Mouse (Mus musculus) stomach, embryonic 16.5 days (tissue): ENCODE measurements around the gene Uspl1. TPM values are rescaled to one million over a fixed set of nuclear protein-coding genes. Genes with fewer than 3 reads are reported as not detected.

Source experiments
- ATAC-seq: fragments of 200-750 bp; cut with Nextera tagmentation; 2 replicates; pipeline ENCODE4 v1.8.0; 2017; ENCODE audit warnings: moderate number of reproducible peaks, moderate TSS enrichment; ENCODE audit not compliant: insufficient read depth, low FRiP score
- H3K27ac ChIP-seq: fragments of 300-500 bp; sonication (generic); 2 replicates; pipeline ENCODE4 v1.5.1; 2014; ENCODE audit warnings: low read length
- H3K27me3 ChIP-seq: fragments of 300-500 bp; sonication (generic); 2 replicates; pipeline ENCODE4 v1.6.1; 2014; ENCODE audit warnings: low read length, control low read depth, mixed read lengths; ENCODE audit not compliant: control insufficient read depth, insufficient read depth
- H3K36me3 ChIP-seq: fragments of 300-500 bp; sonication (generic); 2 replicates; pipeline ENCODE4 v1.6.1; 2014; ENCODE audit warnings: low read length; ENCODE audit not compliant: control insufficient read depth, insufficient read depth
- H3K4me1 ChIP-seq: fragments of 300-500 bp; sonication (generic); 2 replicates; pipeline ENCODE4 v1.6.1; 2014; ENCODE audit warnings: low read length, control low read depth, mixed read lengths; ENCODE audit not compliant: control insufficient read depth, insufficient read depth
- H3K4me2 ChIP-seq: fragments of 300-500 bp; sonication (generic); 2 replicates; pipeline ENCODE4 v1.6.1; 2014; ENCODE audit warnings: low read depth, low read length, mixed read lengths
- H3K4me3 ChIP-seq: fragments of 300-500 bp; sonication (generic); replicated peaks from 2 replicates; pipeline ENCODE4 v1.5.1; 2014; ENCODE audit warnings: mild to moderate bottlenecking, low read length
- H3K9ac ChIP-seq: fragments of 300-500 bp; sonication (generic); 2 replicates; pipeline ENCODE4 v1.6.1; 2014; ENCODE audit warnings: low read length
- H3K9me3 ChIP-seq: fragments of 300-500 bp; sonication (generic); replicated peaks from 2 replicates; pipeline ENCODE4 v1.6.1; 2016; ENCODE audit warnings: low read length, control low read depth; ENCODE audit not compliant: control insufficient read depth
- WGBS: fragments of 180-500 bp; shearing (Covaris S2); extraction: QIAGEN DNeasy Blood & Tissue Kit; methylation state at CpG from one replicate; pipeline ENCODE4 v1.1.7; 2014; 5-methylcytosine and 5-hydroxymethylcytosine counted together
- polyA plus RNA-seq: library from polyadenylated mRNA; unstranded; fragments of >200 nt; fragmentation: Nextera tagmentation; extraction: Ambion mirVana; gene quantifications from 2 replicates; pipeline ENCODE4 v1.2.1, GENCODE M21; 2015

Gene Uspl1
- polyA plus RNA-seq, 1 experiment from 2014 or later: 36.7 TPM

GRCm38 (mm10) chr5:149196611-149197010, 12.5 kb downstream of the Uspl1 start:
- H3K27ac ChIP-seq: no peak overlapping the region
- 2% methylated on average over 1 of the region's 1 CpGs for WGBS
- no peaks in the 10 kb centered on the region for H3K9me3 ChIP-seq
- H3K4me2 ChIP-seq: no peak overlapping the region
- peaks cover 11% of the 10 kb centered on the region; the same call in 1 of the 2 replicates for H3K4me1 ChIP-seq
- no peaks in the 10 kb centered on the region for H3K27me3 ChIP-seq
- H3K36me3 ChIP-seq: peaks cover 14% of the 10 kb centered on the region
- no peak for ATAC-seq
- H3K4me3 ChIP-seq: no peak overlapping the region
- H3K9ac ChIP-seq: no peak overlapping the region

GRCm38 (mm10) chr5:149198782-149199181, 14.6 kb downstream of the Uspl1 start:
- H3K27ac ChIP-seq: no peak overlapping the region
- H3K4me1 ChIP-seq: peaks cover 12% of the 10 kb centered on the region; the same call in 1 of the 2 replicates
- H3K36me3 ChIP-seq: peaks cover 17% of the 10 kb centered on the region
- ATAC-seq: no peak
- no peak overlapping the region for H3K9ac ChIP-seq
- H3K4me2 ChIP-seq: no peak overlapping the region
- H3K4me3 ChIP-seq: no peak overlapping the region
- WGBS: 91% methylated on average over 1 of the region's 1 CpGs
- no peaks in the 10 kb centered on the region for H3K27me3 ChIP-seq
- no peaks in the 10 kb centered on the region for H3K9me3 ChIP-seq

- 74% methylated on average over 5 of the region's 5 CpGs for WGBS
Measured at GRCm38 (mm10) chr5:149202941-149203340, 18.8 kb downstream of the Uspl1 start.

GRCm38 (mm10) chr5:149203796-149204375, 19.7 kb downstream of the Uspl1 start:
- WGBS: 72% methylated on average over 4 of the region's 4 CpGs
- H3K4me1 ChIP-seq: 0 out of 2 replicates have a peak, but pooled peaks cover 3% of the 10 kb centered on the region
- no peak overlapping the region for H3K9ac ChIP-seq
- peaks cover 28% of the 10 kb centered on the region for H3K36me3 ChIP-seq
- no peaks in the 10 kb centered on the region for H3K27me3 ChIP-seq
- H3K4me3 ChIP-seq: no peak overlapping the region
- H3K9me3 ChIP-seq: no peaks in the 10 kb centered on the region
- no peak overlapping the region for H3K27ac ChIP-seq
- no peak overlapping the region for H3K4me2 ChIP-seq
- ATAC-seq: no peak

More at GRCm38 (mm10) chr5:149202941-149203340, 18.8 kb downstream of the Uspl1 start:
- Histone ChIP-seq H3K27me3 (no peaks in the 10 kb centered on the region), H3K9me3 (no peaks in the 10 kb centered on the region), H3K36me3 (peaks cover 32% of the 10 kb centered on the region), H3K27ac (no peak overlapping the region), H3K4me1 (0 out of 2 replicates have a peak, but pooled peaks cover 3% of the 10 kb centered on the region), H3K4me3 (no peak overlapping the region), H3K9ac (no peak overlapping the region), H3K4me2 (no peak overlapping the region)
- ATAC-seq: no peak

DNA sequence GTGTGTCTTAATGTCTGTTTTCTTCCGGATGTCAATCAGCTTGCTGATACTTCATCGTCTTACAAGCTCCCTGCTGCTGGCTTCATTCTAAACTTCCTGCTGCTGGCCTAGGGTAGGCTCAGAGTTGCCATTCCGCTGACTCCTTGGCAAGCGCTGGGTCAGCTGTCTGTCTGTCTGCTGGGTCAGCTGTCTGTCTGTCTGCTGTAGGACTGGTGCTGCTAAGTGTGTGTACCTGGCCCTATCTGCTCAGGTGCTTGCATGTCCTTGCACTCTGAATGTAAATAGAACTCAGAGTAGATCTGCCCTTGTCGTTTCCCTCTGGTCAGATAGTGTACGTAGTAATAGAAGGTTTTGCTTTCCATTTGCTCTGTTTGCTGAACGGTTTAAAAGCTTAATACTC, 20.7 kb downstream of the Uspl1 start:
- ATAC-seq: no peak
- Histone ChIP-seq H3K4me2 (no peak overlapping the region), H3K27ac (no peak overlapping the region), H3K4me3 (no peak overlapping the region), H3K36me3 (peaks cover 30% of the 10 kb centered on the region), H3K9ac (no peak overlapping the region), H3K9me3 (no peaks in the 10 kb centered on the region), H3K4me1 (0 out of 2 replicates have a peak, but pooled peaks cover 3% of the 10 kb centered on the region), H3K27me3 (no peaks in the 10 kb centered on the region)
- WGBS: 80% methylated on average over 7 of the region's 7 CpGs

DNA sequence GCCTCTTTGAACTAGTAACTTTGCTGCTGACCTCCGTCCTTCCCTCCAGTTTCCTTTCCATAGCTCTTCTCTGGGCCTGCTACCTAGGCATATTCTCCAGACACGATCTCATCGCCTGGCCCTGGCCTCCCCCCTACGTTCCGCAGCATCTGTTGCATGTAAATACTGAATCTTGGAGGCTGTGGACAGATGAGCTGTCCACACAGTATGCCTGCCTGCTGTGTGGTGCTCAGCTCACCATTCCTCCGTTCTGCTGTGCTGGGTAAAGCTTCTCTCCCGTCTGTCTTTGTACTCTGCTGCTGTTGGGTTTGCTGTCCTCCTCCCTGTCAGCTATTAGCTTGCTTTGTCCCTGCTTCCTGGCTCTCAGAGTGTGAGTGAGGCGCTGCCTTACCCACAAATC, 21.1 kb downstream of the Uspl1 start:
- Histone ChIP-seq H3K9ac (no peak overlapping the region), H3K27ac (no peak overlapping the region), H3K36me3 (peaks cover 33% of the 10 kb centered on the region), H3K27me3 (no peaks in the 10 kb centered on the region), H3K9me3 (no peaks in the 10 kb centered on the region), H3K4me3 (no peak overlapping the region), H3K4me2 (no peak overlapping the region), H3K4me1 (0 out of 2 replicates have a peak, but pooled peaks cover 3% of the 10 kb centered on the region)
- 77% methylated on average over 8 of the region's 8 CpGs for WGBS
- ATAC-seq: no peak

DNA sequence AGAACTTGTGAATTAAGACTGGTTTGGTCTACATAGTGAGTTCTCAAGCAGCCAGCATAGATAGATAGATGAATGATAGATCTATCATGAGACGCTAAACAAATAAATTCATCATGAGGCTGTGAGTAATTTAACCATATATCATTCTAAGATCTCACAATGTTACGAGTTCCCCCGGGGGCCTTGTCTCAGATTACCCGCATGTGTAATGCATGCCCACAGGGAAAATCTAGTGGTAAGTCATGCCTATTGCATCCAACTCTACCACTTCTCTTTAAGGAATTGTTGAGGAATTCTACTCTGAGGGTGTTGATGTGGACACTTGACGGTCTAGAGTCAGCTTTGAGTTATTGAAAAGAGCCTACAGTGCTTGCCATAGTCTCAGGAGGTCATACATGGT, 22.1 kb downstream of the Uspl1 start:
- Histone ChIP-seq H3K9ac (no peak overlapping the region), H3K4me3 (no peak overlapping the region), H3K4me1 (0 out of 2 replicates have a peak, but pooled peaks cover 3% of the 10 kb centered on the region), H3K27me3 (no peaks in the 10 kb centered on the region), H3K4me2 (no peak overlapping the region), H3K9me3 (no peaks in the 10 kb centered on the region), H3K36me3 (peaks cover 37% of the 10 kb centered on the region), H3K27ac (no peak overlapping the region)
- 86% methylated on average over 5 of the region's 5 CpGs for WGBS
- ATAC-seq: no peak

- WGBS: 81% methylated on average over 6 of the region's 6 CpGs
Measured at GRCm38 (mm10) chr5:149207661-149208060, 23.5 kb downstream of the Uspl1 start.

DNA sequence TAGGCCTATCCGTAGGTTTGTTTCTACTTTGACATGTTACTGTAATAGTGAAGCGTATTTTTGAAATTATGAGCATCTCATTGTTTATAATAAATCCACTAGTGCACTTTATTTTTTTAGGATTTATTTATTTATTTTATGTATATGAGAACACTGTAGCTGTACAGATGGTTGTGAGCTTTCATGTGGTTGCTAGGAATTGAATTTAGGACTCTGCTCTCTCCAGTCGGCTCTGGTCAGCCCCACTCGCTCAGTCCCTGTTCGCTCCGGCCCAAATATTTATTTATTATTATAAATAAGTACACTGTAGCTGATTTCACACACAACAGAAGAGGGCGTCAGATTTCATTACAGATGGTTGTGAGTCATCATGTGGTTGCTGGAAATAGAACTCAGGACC, 24.6 kb downstream of the Uspl1 start:
- H3K9me3 ChIP-seq: no peaks in the 10 kb centered on the region
- no peak overlapping the region for H3K4me2 ChIP-seq
- no peak overlapping the region for H3K4me3 ChIP-seq
- 0 out of 2 replicates have a peak, but pooled peaks cover 2% of the 10 kb centered on the region for H3K4me1 ChIP-seq
- no peaks in the 10 kb centered on the region for H3K27me3 ChIP-seq
- peaks cover 41% of the 10 kb centered on the region for H3K36me3 ChIP-seq
- ATAC-seq: no peak
- 73% methylated on average over 7 of the region's 7 CpGs for WGBS
- no peak overlapping the region for H3K9ac ChIP-seq
- H3K27ac ChIP-seq: no peak overlapping the region

More at GRCm38 (mm10) chr5:149207661-149208060, 23.5 kb downstream of the Uspl1 start:
- Histone ChIP-seq H3K27ac (no peak overlapping the region), H3K27me3 (no peaks in the 10 kb centered on the region), H3K36me3 (peaks cover 37% of the 10 kb centered on the region), H3K4me3 (no peak overlapping the region), H3K4me1 (0 out of 2 replicates have a peak, but pooled peaks cover 3% of the 10 kb centered on the region), H3K9me3 (no peaks in the 10 kb centered on the region), H3K4me2 (no peak overlapping the region), H3K9ac (no peak overlapping the region)
- ATAC-seq: no peak
